Mouse (Mus musculus): ENCODE results near the gene Unc50. TPM values are rescaled to one million over a fixed set of nuclear protein-coding genes. Genes with fewer than 3 reads are reported as not detected.

Gene Unc50
- polyA plus RNA-seq, 1 experiment from 2014 or later: 135 TPM

- peak; percentile 38 for TF ChIP-seq CTCF (IDR thresholded peaks at IDR 0.05; ENCODE audit: low read depth)
- H3K36me3 ChIP-seq (ENCODE audit: insufficient read depth): no peaks in the 10 kb centered on the region
- 70% methylated on average over 6 of the region's 6 CpGs for WGBS
- ATAC-seq (ENCODE audit: insufficient read depth) (no peak), DNase-seq (no peak)
- H3K27ac ChIP-seq (ENCODE audit: low read depth): no peak overlapping the region
- no peak overlapping the region for H3K4me3 ChIP-seq (ENCODE audit: low read depth, low read length)
- no peaks in the 10 kb centered on the region for H3K27me3 ChIP-seq (ENCODE audit: insufficient read depth, low read length)
- H3K4me1 ChIP-seq (ENCODE audit: insufficient read depth): no peaks in the 10 kb centered on the region
- H3K9ac ChIP-seq: no peak overlapping the region
- no peaks in the 10 kb centered on the region for H3K9me3 ChIP-seq (ENCODE audit: low read depth, low read length)
- H3K4me2 ChIP-seq: no peak overlapping the region
These were observed 41.5 kb downstream of the Unc50 start for GRCm38 (mm10) chr1:37471179-37472148.

- H3K9ac ChIP-seq: no peak overlapping the region
These were observed 43.3 kb downstream of the Unc50 start for GRCm38 (mm10) chr1:37473251-37473650.

GRCm38 (mm10) chr1:37474046-37474445 lies 44.1 kb downstream of the Unc50 start:
- Histone ChIP-seq H3K4me1 (ENCODE audit: insufficient read depth) (no peaks in the 10 kb centered on the region), H3K4me3 (ENCODE audit: low read depth, low read length) (no peak overlapping the region), H3K27me3 (ENCODE audit: insufficient read depth, low read length) (no peaks in the 10 kb centered on the region), H3K9me3 (ENCODE audit: low read depth, low read length) (no peaks in the 10 kb centered on the region), H3K9ac (no peak overlapping the region), H3K4me2 (no peak overlapping the region), H3K36me3 (ENCODE audit: insufficient read depth) (no peaks in the 10 kb centered on the region), H3K27ac (ENCODE audit: low read depth) (no peak overlapping the region)
- 69% methylated on average over 8 of the region's 8 CpGs for WGBS
- no peak for DNase-seq
- ATAC-seq (ENCODE audit: insufficient read depth): no peak
- no peak for TF ChIP-seq CTCF (IDR thresholded peaks at IDR 0.05; ENCODE audit: low read depth)

More at GRCm38 (mm10) chr1:37473251-37473650, 43.3 kb downstream of the Unc50 start:
- H3K27me3 ChIP-seq (ENCODE audit: insufficient read depth, low read length): no peaks in the 10 kb centered on the region
- no peak for TF ChIP-seq CTCF (IDR thresholded peaks at IDR 0.05; ENCODE audit: low read depth)
- no peaks in the 10 kb centered on the region for H3K9me3 ChIP-seq (ENCODE audit: low read depth, low read length)
- H3K36me3 ChIP-seq (ENCODE audit: insufficient read depth): no peaks in the 10 kb centered on the region
- DNase-seq (no peak), ATAC-seq (ENCODE audit: insufficient read depth) (no peak)
- no peak overlapping the region for H3K27ac ChIP-seq (ENCODE audit: low read depth)
- H3K4me3 ChIP-seq (ENCODE audit: low read depth, low read length): no peak overlapping the region
- whole genome bisulfite sequencing: 79% methylated on average over 10 of the region's 10 CpGs
- H3K4me2 ChIP-seq: no peak overlapping the region
- H3K4me1 ChIP-seq (ENCODE audit: insufficient read depth): no peaks in the 10 kb centered on the region

- no peak for DNase-seq
- WGBS: 80% methylated on average over 6 of the region's 6 CpGs
- no peaks in the 10 kb centered on the region for H3K27me3 ChIP-seq (ENCODE audit: insufficient read depth, low read length)
These were observed 44.8 kb downstream of the Unc50 start for GRCm38 (mm10) chr1:37474634-37475190.

GRCm38 (mm10) chr1:37475312-37475711 lies 45.4 kb downstream of the Unc50 start:
- Histone ChIP-seq H3K4me1 (ENCODE audit: insufficient read depth) (no peaks in the 10 kb centered on the region), H3K36me3 (ENCODE audit: insufficient read depth) (no peaks in the 10 kb centered on the region), H3K4me2 (no peak overlapping the region), H3K9ac (no peak overlapping the region), H3K27me3 (ENCODE audit: insufficient read depth, low read length) (no peaks in the 10 kb centered on the region), H3K4me3 (ENCODE audit: low read depth, low read length) (no peak overlapping the region), H3K27ac (ENCODE audit: low read depth) (no peak overlapping the region), H3K9me3 (ENCODE audit: low read depth, low read length) (no peaks in the 10 kb centered on the region)
- WGBS: 90% methylated on average over 3 of the region's 3 CpGs
- ATAC-seq (ENCODE audit: insufficient read depth) (no peak), DNase-seq (no peak)
- TF ChIP-seq CTCF (IDR thresholded peaks at IDR 0.05; ENCODE audit: low read depth): no peak

More at GRCm38 (mm10) chr1:37474634-37475190, 44.8 kb downstream of the Unc50 start:
- Histone ChIP-seq H3K4me1 (ENCODE audit: insufficient read depth) (no peaks in the 10 kb centered on the region), H3K9me3 (ENCODE audit: low read depth, low read length) (no peaks in the 10 kb centered on the region), H3K9ac (no peak overlapping the region), H3K4me3 (ENCODE audit: low read depth, low read length) (no peak overlapping the region), H3K36me3 (ENCODE audit: insufficient read depth) (no peaks in the 10 kb centered on the region), H3K4me2 (no peak overlapping the region), H3K27ac (ENCODE audit: low read depth) (no peak overlapping the region)
- no peak for TF ChIP-seq CTCF (IDR thresholded peaks at IDR 0.05; ENCODE audit: low read depth)
- ATAC-seq (ENCODE audit: insufficient read depth): no peak

- H3K27ac ChIP-seq (ENCODE audit: low read depth): no peak overlapping the region
- H3K4me3 ChIP-seq (ENCODE audit: low read depth, low read length): no peak overlapping the region
- H3K4me2 ChIP-seq: no peak overlapping the region
- no peaks in the 10 kb centered on the region for H3K4me1 ChIP-seq (ENCODE audit: insufficient read depth)
- 90% methylated on average over 5 of the region's 5 CpGs for WGBS
- no peak overlapping the region for H3K9ac ChIP-seq
- no peak for DNase-seq
- no peaks in the 10 kb centered on the region for H3K9me3 ChIP-seq (ENCODE audit: low read depth, low read length)
- H3K27me3 ChIP-seq (ENCODE audit: insufficient read depth, low read length): no peaks in the 10 kb centered on the region
- ATAC-seq (ENCODE audit: insufficient read depth): no peak
- no peak for TF ChIP-seq CTCF (IDR thresholded peaks at IDR 0.05; ENCODE audit: low read depth)
- no peaks in the 10 kb centered on the region for H3K36me3 ChIP-seq (ENCODE audit: insufficient read depth)
These were observed 47.3 kb downstream of the Unc50 start for GRCm38 (mm10) chr1:37477250-37477649.

GRCm38 (mm10) chr1:37477928-37478327 lies 48.0 kb downstream of the Unc50 start:
- Histone ChIP-seq H3K4me3 (ENCODE audit: low read depth, low read length) (no peak overlapping the region), H3K4me2 (peak overlapping the region; percentile 38), H3K36me3 (ENCODE audit: insufficient read depth) (no peaks in the 10 kb centered on the region), H3K27me3 (ENCODE audit: insufficient read depth, low read length) (no peaks in the 10 kb centered on the region), H3K4me1 (ENCODE audit: insufficient read depth) (no peaks in the 10 kb centered on the region), H3K27ac (ENCODE audit: low read depth) (peak overlapping the region; percentile 42; the same call in 1 of the 2 replicates), H3K9ac (no peak overlapping the region), H3K9me3 (ENCODE audit: low read depth, low read length) (no peaks in the 10 kb centered on the region)
- DNase-seq: peak; percentile 44
- 24% methylated on average over 5 of the region's 5 CpGs for WGBS
- no peak for ATAC-seq (ENCODE audit: insufficient read depth)
- no peak for TF ChIP-seq CTCF (IDR thresholded peaks at IDR 0.05; ENCODE audit: low read depth)
